Mouse (Mus musculus) kidney, postnatal 4 days (tissue): ENCODE measurements at regions not wholly inside any gene's neighbourhood (a gene's known extent, or its start where the extent isn't known, plus 50 kb on each side); places are given as distances from the start of the nearest gene placed in this dataset.

ENCODE experiments used
- DNase-seq, 2 experiments: peaks; one replicate each; pipeline ENCODE4 v3.0.0; 2021; ENCODE audit warnings: mixed read lengths in 2 of 2

DNA sequence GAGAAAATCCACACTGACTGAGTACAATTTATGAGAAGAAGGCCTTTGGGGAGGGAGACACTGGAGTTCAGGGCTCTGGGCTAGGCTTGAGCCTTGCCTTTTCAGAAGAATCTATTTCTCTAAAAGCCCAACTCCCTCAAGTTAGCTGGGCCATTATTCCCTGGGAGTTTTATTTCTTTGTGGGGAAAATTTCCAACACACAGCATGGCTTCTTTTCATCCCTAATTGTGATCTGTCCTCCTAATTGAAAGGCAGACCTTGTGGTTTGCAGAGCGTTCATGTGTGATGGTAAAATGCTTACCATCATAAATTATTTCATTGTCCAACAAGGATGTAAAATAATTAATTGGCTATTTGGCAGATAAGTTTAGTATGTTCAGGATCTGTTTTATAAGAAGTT, 204.1 kb downstream of the Tgfb2 start:
- no peak for DNase-seq

DNA sequence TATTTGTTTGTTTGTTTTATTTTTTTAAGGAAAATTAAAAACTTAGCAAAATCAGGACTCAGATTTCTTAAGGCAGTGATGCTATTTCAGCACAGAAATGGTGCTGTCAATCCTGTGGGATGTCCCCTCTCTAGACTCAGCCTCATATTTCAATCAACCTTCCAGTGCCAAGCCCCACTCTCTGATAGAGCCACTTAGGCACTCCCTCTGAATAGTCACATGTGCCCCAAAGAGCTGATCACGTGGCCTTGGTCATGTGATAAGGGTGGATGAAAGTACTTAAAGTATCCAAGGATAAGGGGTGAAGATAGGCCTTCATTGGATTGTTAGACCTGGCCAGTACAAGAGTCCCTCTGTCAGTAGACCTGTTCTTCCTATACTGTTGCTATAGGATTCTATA, 207.9 kb downstream of the Tgfb2 start:
- no peak for DNase-seq

DNA sequence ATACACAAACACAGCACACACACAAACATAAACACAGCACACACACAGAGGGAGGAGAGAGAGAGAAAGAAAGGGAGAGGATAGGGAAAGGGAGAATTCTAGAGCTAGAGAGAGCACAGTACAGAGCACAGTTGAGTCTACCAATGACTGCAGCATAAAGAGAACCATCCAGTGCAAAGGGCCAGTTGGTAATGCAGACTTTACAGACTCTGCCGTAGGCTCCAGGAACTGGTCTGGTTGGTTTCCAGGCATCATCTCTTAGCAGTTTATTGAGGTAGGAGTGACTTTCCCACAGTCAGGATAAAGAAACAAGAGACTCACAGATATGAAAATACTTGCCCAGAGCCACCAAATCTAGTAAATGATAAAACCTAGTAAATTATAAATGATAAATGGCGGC, 208.5 kb downstream of the Tgfb2 start:
- no peak for DNase-seq

DNA sequence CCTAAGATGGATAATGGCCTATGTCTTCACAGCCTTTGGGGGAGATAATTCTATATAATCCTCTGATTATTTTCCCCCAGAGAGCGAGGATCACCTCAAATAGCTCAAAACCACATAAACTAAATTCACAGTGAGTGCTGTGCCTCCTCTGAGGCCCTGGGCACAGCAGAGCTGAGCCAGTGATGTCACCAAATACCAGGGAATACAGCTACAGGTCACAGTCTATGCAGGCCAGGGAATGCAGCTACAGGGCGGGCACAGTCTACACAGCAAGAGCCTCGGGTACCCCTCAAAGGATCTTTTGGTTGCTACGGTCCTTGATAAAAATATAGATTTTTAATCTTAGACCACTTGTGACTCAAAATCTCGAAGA, 211.4 kb downstream of the Tgfb2 start:
- no peak for DNase-seq

DNA sequence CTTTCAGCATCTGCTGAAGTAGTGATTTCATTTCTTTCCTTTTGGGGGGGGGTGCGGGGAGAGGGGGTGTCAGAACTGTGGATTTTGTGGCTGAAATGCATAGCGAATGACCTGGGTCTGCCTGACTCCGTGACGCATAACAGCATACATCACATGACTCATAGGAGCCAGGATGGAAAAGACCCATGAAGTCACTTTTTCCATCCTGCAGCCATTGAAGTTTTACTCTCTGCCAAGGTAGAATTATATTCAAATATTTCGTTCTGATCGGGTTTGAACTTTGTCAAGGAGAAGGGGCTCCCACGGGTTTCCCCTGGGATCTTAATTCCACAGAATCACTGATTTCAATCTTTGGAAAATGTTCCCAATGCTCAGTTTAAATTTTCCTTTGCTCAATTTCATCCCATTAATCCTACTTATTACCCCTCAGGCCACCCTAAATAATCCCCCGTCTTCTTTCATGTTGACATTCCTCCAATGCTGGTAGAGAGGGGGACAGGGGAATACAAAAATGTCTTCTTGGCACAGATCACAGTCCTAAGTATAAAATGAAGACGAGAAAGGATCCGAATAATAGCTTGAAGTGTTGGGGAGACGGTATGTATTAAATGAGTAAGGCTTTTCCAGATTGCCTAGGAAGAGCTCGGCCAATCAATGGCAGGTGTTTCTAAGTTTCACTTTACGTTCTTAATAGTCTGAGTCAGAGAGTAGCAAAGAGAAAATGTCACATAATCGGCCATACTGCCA, 212.0 kb downstream of the Tgfb2 start:
- no peak for DNase-seq

DNA sequence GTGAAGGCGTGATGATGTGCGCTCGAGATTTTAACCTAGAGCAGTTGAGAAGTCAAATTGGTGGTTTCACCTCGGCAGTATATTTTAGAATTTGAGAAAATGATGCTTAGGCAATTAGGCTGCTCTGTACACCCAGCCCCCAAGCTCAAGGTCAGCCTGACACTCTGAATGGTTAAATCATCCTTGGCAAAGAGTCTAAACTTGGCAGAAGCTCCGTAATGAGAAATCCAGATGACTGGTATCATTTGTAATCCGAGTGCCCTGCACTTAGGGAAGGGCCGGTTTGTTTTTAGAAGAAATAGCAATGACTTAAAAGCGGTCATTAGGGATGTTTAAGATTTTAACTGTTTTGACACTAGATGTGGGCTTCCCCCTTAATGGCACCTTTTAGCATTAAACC, 223.6 kb downstream of the Tgfb2 start:
- no peak for DNase-seq

DNA sequence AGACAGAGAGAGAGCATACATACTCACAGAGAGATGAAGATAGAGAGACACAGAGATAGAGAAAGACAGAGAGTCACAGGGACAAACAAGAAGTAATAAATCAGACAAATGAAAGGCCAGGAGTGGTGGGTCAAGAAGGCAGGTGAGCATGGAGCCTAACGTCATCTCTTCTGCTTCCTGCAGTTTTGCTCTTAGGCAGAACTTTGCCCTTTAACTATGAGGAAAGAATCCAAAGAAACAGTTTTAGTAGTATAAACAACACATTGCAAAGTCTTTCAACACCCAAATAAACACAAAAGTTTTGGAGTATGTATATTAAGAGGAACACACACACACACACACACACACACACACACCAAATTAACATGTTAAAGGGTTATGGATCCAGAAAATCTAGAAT, 225.8 kb downstream of the Tgfb2 start:
- DNase-seq = no peak

DNA sequence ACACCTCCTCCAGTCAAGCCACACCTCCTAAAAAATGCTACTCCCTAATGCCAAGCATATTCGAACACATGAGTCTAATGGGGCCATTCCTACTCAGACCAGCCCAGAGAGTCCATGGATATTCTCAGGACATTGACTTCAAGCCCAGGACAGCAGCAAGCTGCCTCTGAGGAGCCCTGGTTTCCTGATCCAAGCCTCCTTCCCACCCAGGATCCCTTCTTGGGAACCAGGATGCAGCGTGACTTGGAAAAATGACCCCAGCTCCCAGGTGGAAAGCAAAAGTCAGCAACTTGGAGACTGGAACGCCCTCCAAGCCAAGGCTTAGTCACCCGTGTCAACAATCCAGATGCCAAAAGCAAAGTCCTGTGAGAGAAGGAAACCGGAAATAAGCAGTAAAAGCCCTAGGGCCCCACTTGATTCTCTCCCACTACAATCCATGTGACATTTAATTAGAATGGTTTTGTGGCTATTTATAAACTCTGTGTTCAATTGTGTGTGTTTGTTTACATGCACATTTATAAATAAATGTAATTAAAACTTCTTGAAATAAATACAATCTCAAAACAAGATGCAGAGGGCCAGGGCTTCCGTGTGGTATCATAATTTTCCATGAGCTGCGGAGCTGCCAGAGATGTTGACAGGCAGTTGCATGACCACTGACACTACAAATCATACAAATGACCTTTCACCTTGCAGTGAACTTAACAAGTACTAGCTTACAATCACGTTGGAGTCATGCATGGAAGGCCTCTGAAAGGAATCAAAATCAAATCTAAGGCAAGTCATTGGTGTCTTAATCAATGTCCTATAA, 227.2 kb downstream of the Tgfb2 start:
- DNase-seq = peak; percentile 36 to 62

DNA sequence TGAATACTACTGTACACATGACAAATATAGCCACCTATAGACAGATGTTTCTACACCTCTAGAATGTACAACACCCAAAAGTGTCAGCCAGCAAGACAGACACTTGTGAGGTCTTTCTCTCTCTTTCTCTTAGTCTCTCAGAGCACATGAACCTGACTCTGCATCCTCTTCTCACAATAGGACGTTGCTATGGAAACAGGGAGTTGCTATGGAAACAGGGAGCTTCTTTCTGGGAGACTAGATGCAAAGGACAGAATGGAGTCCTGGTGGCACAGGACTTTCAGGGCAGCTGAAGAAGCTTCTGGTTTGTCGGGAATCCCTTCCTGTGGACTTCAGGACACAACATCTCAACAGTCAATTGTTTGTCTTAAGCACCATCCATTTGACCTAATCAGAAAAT, 230.9 kb downstream of the Tgfb2 start:
- DNase-seq = no peak

DNA sequence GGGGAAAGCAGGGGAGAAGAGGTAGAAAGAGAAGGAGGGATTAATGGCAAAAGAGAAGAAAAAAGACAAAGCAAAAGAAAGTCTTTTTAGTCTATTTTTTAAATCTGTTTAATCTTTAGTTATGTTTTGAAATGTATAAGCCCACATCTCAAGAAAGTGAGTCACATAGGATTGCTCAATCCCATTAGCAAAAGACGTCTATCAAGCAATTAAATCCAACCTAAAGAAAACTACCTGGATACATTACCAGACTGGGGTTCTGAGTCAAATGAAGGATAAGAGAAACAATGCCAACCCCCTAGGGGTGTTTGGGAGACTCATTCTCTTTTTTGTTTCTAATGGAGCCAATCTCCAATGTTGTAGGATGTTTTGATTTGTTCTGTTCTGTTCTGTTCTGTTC, 231.4 kb downstream of the Tgfb2 start:
- no peak for DNase-seq

DNA sequence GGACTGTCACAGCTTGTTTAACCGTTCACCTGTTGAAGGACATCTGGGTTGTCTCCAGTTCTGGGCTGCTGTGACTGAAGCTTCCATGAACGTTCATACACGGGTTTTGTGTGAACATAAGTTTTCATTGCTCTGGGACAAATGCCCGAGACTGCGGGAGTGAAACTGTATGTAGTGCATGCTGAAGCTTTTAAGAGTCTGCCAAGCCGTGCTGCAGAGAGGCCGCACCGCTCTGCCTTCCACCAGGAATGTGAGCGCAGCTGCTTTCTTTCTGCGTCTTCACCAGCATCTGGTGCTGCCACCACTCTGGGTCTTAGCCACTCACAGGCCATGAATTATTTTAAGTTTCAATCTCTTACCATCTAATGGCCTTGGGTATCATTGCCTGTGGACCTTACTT, 232.8 kb downstream of the Tgfb2 start:
- DNase-seq = peak in 1 of 2 experiments; percentile 28

DNA sequence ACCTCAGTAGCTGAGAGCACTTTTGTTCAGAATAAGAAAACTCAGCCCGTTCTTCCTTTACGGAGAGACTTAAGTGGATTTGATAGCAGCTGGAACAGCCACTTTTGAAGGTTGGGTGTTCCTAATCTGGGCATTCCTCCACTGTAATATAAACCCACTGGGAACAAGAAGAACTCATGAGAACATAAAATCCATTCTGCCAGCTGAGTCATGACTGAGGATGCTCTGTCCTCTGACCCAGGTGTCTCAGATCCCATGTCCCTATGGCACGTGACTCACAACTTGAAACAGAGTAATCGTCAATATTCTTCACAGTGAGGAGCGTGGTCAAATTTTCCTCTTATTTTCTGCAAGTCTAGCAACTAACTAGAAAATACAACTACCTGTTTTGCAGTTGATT, 240.3 kb downstream of the Tgfb2 start:
- no peak for DNase-seq

DNA sequence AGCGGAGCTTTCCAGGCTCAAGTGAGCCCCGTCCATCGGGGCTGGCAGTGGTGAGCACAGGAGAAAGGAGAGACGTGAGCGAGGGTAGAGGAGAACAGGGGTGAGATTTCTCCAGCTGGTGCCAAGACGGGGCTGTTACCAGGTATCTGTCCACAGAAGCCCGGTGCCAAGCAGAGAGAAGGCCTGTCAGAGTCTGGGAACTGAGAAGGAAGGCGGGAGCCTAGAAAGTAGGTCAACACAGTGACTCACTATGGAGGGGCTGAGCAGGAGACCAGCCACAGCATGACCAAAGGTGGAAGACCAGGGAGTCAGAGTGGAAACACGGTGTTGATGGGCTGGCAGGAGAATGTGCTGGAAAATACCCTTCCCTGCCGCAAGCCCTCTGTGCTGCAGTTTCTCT, 245.0 kb downstream of the Tgfb2 start:
- DNase-seq = no peak

DNA sequence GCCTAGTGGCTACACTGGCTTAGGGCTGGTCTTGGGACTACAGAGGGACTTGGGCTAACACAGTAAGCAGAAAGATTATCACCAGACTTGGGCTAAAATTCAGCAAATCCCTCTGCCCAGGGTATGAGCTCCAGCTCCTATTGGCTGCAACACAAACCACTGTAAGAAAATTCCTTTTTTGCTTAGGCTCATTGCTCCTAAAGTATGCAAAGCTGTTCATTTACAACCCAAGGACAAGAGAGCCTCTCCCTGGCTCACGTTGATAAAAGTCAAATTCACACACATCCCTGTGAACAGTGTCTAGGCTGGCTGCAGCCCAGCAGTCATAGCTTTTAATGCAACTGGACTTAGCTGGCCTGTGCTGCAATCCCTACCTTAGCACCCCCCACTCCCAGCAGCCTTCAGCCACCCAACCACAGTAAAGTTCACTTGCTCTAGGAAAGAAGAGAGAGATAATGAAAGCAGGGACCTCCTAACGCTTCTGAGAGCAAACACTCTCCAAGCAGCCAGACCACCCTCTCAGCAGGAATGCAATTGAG, 247.6 kb downstream of the Tgfb2 start:
- DNase-seq = peak; percentile 16 to 32

DNA sequence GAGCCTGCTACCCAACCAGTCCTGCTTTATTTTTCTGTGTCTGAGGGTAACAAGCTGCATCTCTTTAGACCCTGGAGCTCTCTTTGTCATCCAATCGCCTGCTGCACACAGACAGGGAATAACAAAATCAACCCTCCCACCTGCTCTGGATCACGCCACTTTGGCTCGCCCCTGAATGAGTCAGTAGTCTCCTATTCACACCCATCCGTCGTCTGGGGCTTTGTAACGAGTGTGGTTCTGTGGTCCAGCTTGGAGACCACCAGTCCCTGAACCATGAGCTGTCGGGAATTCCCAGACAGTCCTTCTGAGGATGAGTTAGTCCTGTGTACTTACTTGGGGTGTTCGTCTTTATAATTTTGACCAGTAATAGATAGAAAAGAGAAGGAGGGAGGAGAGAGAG, 248.7 kb downstream of the Tgfb2 start:
- DNase-seq = no peak

DNA sequence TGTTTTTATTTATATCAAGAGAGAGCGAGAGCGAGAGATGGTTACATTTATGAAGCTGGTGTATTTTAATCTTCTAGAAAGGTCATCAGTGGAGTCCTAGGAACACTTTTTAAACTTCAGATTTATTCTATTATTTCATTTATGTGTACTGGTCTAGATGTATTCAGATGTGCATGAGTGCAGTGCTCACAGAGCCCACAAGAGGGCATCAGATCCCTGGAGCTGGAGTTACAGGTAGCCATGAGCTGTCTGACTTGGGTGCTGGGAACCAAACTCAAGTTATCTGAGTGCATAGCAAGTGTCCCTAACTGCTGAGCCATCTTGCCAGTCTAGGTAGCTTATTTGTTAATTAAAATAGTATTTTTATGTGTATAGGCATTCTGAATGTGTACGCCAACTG, 249.7 kb downstream of the Tgfb2 start:
- DNase-seq = peak; percentile 43 to 53

DNA sequence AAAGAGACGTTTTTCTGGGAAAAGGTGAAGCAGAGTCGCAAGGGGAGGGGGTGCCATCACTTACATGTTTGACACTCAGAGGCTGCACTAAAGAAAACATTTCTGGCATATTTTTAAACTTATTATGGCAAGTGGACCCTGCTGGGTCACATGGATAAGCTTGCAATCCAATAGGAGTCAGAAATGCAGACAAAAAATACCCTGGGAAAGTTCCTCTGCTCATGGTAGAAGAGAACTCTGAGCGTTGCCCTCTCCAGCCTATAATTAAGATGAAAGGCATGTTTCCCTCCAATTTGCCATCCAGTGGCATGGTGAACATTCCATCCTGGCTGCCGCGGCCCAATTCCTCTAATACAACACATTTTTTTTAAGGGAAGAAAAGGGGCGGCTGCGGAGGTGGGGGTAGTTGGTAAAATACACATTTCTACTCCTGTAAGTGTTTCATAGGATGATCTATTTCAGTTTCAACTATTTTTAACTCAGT, 250.6 kb downstream of the Tgfb2 start:
- DNase-seq = no peak

DNA sequence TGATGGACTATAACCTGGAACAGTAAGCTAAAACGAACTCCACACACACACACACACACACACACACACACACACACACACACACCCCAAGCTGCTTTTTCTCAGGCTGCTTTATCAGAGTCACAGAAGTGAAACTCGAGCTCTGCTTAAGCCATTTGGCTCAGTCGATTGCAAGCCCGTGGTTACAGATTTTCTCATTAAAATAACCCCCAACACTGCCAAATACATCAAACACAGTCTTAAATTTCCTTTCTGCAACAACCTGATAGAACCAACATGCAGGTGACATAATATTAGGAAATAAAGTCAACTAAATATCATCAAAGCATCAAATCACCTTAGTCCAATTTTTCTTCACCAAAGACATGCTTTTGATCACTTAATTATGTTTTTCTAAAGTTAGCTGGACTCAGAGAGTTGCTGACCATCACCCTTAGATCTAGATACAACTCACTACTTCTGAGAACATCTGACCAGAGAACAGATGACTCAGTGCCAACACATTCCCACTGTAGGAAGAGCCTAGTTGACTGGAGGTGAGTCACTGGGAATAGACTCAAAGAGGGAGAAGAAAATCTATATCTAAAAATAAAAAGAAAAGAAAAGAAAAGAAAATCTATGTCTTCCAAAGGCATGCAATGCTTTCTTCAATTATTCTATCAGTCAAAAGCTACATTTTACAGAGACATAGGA, 251.2 kb downstream of the Tgfb2 start:
- DNase-seq = no peak

DNA sequence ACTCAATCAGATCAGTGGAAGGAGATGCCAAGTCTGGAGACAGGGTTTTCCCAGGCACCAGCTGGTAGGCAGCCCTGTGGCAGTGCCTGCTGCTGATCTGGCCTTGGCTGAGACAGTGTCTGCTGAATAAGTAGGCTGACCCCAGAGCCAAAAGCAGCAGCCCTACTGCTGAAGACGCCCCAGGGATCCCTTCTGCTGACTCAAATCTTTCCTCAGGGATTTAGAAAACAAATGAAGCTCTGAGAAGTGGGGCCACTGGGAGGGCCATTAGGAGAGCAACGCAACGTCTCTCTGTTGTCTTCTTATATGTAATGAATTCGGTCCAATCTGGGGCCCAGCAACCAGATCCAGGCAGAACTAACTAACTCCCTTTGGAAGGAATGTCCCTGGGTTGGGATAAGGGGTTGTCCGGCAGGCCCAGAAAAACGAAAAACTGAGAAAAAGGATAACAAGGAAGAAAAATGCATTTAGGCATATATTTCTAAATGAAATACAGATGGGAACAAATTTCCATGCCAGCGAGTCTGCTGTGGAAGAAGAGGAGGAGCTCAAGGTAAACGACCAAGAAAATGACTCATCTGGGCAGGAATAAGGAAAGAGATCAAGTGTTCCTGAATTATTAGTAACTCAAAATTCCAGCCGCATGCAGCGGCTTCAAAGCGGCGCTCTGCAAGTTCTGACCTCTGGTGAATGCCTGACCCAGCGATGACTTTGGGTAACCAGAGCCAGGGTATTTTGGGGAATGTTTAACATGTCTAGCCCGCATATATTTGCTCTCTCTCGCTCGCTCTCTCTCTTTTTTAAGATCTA, 256.7 kb downstream of the Tgfb2 start:
- peak in 1 of 2 experiments; percentile 17 for DNase-seq

DNA sequence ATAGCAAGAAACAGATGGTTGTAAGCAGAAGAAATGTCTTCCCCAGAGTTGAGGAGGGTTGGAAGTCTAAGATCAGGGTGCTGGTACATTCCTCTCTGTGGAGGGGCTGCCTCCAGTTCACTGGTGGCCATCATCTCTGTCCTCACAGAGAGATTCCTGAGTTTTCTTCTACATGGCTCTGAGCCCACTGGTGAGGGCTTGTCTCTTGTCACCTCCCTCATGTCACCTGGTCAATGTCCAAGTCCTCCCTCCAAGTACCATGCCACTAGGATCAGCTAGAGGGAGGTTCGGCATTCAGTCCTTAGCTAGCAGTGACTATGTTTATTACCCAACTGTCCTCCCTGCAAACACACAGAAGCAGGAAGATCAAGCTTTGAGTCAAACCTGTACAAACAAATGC, 258.3 kb downstream of the Tgfb2 start:
- DNase-seq = no peak

DNA sequence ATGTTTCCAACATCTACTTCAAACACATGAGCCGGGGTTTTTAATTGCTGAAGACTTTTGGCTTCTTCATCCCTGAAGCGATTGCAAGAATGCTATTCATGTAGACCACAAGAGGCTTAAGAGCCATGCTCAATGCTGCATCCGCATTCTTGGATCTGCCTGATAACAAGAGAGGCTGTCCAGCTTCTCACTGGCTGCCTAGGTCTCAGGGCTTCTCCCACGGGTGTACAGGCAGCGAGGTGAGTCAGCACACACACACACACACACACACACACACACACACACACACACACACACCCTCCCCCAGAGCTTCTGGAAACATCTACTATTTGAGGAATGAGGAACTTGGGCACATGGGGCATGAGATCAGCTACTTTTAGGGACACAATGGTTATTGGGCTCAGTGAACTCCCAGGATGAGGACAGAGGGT, 261.1 kb downstream of the Tgfb2 start:
- DNase-seq = peak; percentile 34 to 66

DNA sequence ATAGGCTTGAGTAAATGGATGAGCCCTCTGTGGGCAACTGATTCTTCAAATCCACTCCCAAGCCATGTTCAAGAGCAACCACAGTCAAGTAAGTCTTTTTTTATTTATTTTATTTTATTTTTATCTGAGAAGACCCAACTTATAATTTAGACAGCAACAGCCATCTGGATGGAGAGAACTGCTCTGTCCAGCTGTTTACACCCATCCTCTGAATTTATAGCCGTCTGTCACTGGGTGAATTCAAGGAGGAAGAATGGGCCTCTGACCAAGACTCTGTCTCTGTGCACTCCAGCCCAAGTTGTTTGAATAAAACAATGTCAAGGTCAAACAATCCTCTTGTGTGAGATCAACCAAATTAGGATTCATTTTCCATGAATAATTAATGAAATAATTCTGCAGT, 263.6 kb downstream of the Tgfb2 start:
- no peak for DNase-seq
